Mouse (Mus musculus): ENCODE results near the gene Tfpt.

DNA sequence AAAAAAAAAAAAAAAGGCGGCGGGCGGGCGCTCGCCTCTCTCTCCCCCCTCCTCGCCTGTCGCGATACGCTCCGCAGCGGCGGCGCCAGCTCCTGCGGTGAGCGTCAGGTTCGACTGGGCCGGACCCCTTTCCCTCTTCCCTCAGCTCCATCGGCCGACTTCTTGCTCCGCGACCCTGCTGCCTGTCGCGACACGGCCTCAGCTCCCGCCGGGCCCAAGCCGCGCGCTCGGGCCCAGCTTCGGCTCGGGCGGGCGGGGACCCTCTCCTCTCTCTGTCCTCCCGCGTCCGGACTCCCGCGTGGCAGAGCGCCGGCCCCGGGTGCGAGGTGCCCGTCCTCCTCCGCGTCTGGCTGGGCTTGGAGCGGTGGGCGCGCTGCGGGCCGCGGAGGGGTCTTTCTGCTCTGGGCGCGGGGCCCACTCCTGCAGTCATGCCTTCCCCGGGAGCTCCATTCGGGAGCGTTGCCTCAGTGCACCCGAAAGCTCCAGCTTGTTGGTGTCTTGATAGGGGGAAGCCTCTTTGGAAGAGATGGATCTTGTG is 15.8 kb upstream of the Tfpt start:
- TF ChIP-seq CTCF (IDR thresholded peaks at IDR 0.05) (no peak), EP300 (IDR thresholded peaks at IDR 0.05; ENCODE audit: insufficient read depth, low read depth, low read length) (no peak), POLR2A (IDR thresholded peaks at IDR 0.05; ENCODE audit: insufficient read depth, low read depth, low read length) (no peak)
